Mouse (Mus musculus) myocyte (in vitro differentiated cells): Measurements from ENCODE around the gene Rpl14.

Experiments
- E2F4 ChIP-seq: IDR thresholded peaks from one replicate; pipeline ENCODE4 v1.6.1; 2011; ENCODE audit warnings: mild to moderate bottlenecking, control low read depth, moderate library complexity; ENCODE audit not compliant: insufficient read depth
- MAX ChIP-seq: IDR thresholded peaks from one replicate; pipeline ENCODE4 v1.6.1; 2011; ENCODE audit warnings: low read depth, mild to moderate bottlenecking, control low read depth
- MYOD1 ChIP-seq, 3 experiments: IDR thresholded peaks; one replicate each; pipeline ENCODE4 v1.6.1; 2011; ENCODE audit warnings: control low read depth in 2 of 3, low read depth in 2 of 3, mild to moderate bottlenecking in 2 of 3, moderate library complexity in 1 of 3; ENCODE audit not compliant: insufficient read length in 2 of 3, control insufficient read depth in 1 of 3
- POLR2A ChIP-seq: IDR thresholded peaks from one replicate; pipeline ENCODE4 v1.6.1; 2011; ENCODE audit warnings: low read depth, mild to moderate bottlenecking, control low read depth, moderate library complexity; ENCODE audit not compliant: insufficient read length
- POLR2AphosphoS2 ChIP-seq: IDR thresholded peaks from one replicate; pipeline ENCODE4 v1.6.1; 2011; ENCODE audit warnings: low read depth, control low read depth; ENCODE audit not compliant: insufficient read length
- SRF ChIP-seq: IDR thresholded peaks from one replicate; pipeline ENCODE4 v1.6.1; 2011; ENCODE audit warnings: low read depth; ENCODE audit not compliant: control insufficient read depth, insufficient read length
- TCF12 ChIP-seq: IDR thresholded peaks from one replicate; pipeline ENCODE4 v1.6.1; 2011; ENCODE audit warnings: mild to moderate bottlenecking, control low read depth; ENCODE audit not compliant: poor library complexity, insufficient read depth, severe bottlenecking
- TCF3 ChIP-seq: IDR thresholded peaks from one replicate; pipeline ENCODE4 v1.6.1; 2011; ENCODE audit warnings: low read depth, control low read depth; ENCODE audit not compliant: insufficient read length
- USF1 ChIP-seq: IDR thresholded peaks from one replicate; pipeline ENCODE4 v1.6.1; 2011; ENCODE audit warnings: low read depth, mild to moderate bottlenecking, control low read depth, moderate library complexity

DNA sequence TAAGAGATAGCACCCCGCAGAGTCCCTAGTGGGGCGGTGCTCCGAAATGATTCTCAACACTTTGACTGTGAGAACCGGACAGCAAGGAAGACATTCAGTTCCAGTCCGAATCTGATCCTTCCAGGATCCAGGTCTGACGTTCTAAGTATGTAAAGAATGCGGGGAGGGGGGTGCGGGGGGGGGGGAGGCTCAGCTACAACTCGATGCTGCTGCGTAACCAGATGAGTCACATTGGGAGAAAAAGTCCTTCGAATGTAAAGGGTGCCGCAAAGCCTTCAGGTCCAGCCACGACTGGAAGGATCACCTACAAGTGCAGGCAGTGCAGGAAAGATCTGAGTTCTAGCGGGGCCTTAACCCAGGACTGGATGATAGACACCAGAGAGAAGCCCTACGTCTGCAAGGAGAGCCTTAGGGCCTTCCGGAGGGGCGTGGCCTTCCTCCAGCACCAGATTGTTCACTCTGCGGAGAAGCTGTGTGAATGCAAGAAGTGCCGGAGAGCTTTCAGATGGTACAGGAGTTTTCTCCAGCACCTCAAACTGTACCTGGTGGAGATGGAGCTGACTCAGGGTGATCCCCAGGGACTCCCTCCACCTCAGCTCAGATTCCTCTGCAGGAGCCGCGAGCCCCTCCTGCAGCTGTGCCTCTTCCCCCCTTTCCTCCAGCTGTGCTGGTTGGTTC, 10.8 kb downstream of the Rpl14 start:
- no peak for TF ChIP-seq TCF12
- no peak for TF ChIP-seq E2F4
- no peak for TF ChIP-seq USF1
- no peak for TF ChIP-seq TCF3
- TF ChIP-seq POLR2AphosphoS2 = no peak
- TF ChIP-seq SRF = no peak
- TF ChIP-seq MAX = no peak
- no peak for TF ChIP-seq POLR2A
- no peak for TF ChIP-seq MYOD1 (IDR thresholded peaks at IDR 0.05; ENCODE audit: control insufficient read depth in 1 of 3, insufficient read length in 2 of 3, low read depth in 2 of 3)
